Mouse (Mus musculus): ENCODE results near the gene Rab40c.

Rab40c gene

DNA sequence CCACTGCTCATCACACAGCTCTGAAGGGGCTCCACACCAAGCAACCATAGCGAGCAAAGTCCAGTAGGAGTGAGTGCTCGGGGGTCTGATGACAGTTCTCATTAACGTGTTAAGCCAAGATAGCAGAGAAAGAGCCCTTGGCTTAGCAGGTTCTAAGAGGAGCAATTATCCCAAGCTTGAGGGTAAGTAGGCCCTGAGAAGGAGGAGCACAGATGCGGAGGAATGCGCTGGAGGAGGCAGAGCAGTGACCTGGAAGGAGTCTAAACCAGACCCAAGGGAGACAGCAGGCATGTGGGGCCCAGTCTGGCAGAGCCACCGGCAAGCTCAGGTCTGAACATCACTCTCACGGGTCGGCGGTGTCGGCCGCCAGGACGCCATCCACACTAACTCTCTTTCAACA, 23.6 kb downstream of the Rab40c start:
- no peak for DNase-seq (ENCODE audit: low read depth)

DNA sequence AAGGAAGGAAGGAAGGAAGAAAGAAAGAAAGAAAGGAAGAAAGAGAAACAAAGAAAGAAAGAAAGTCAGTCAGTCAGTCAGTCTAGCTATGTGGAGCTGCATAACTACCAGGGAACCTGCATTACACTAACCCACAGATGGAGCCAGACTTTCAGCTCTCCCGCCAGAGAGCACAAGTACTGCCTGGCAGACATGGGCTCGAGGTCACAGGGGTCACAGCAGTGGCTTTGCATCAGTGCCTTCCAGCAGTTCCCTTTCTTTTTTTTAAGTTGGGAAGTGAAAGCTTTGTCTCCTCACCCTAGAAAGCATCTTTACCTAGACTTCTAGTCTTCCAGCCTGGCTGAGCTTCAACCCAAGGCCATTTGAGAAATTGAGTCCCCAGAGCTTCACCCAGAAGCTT, 24.1 kb downstream of the Rab40c start:
- DNase-seq (ENCODE audit: low read depth): no peak

DNA sequence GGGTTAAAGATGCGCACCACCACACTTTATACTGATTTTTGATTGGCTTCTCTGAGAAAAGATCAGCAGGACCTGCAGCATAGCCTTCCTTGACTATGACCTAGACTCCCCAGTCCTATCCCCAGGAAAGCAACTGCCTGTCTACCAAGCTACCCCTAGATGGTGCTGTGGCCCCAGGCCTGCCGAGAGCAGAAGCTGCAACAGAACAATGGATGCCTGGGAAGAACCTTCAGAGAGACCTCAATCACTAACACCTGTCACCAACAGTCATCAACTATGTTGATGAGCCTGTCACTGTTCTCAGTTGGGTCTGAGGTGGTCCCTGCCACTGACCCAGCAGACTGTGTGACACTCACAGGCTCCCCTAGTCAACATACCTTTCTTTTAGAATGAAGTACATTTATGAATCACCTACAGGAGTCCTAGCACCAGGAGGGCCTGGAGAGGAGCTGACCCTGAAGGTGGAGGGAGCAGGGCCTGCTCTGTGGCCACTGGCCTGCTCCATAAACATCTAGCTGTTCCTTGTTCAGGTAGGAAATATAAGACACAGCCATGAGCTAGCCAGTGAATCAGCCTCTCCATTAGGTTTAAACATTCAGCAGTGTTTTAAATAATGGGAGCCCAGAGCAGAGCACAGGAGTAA, 25.4 kb downstream of the Rab40c start:
- DNase-seq (ENCODE audit: low read depth): peak; percentile 82

DNA sequence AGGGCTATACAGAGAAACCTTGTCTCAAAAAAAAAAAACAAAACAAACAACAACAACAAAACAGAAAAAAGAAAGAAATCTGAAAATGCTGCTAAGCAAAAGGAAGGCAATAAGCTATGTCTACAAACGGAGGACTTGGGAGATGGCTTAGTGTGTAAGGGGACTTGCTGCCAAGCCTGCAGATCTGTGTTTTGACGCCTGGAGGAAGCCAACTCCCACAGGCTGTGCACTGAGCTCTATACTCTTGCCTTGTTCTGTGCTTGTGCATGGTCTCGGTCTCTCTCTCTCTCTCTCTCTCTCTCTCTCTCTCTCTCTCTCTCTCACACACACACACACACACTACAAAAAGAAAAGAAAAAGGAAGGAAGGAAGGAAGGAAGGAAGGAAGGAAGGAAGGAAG, 30.7 kb downstream of the Rab40c start:
- no peak for DNase-seq (ENCODE audit: low read depth)

DNA sequence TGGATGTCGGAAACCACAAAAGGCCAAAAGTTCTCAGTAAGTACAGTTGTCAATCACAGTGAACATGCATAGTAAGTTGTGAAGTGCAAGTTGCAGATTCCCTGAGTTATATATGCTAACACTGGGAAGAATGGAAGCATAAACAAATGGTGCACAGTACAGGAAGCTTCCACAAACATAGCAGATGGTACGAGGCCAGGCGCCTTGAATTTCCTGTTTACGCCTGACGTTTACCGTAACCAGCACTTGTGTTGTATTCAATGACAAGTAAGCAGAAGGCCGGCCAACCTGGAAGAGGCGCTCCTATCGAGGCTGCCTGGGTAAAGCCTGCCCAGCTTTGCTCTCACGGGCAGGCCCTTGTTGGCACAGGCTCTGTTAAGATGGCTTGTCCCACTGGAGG, 32.1 kb downstream of the Rab40c start:
- DNase-seq (ENCODE audit: low read depth): no peak

DNA sequence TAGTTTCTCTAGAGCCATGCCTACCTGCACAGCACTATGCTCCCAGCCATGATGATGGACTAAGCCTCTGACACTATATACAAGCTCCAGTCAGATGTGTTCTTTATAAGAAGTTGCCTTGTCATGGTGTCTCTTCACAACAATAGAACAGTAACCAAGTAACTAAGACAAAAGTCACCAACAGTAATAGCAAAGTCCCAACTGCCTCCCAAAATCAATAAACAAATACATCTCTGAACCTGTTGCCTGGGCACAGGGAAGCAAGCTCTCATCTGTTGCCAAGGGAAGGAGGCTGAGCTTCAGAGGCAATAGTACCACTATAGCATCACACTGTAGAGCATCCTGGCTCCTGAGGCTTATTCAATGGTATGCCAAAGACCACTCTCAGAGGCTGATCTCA, 32.7 kb downstream of the Rab40c start:
- no peak for DNase-seq (ENCODE audit: low read depth)

DNA sequence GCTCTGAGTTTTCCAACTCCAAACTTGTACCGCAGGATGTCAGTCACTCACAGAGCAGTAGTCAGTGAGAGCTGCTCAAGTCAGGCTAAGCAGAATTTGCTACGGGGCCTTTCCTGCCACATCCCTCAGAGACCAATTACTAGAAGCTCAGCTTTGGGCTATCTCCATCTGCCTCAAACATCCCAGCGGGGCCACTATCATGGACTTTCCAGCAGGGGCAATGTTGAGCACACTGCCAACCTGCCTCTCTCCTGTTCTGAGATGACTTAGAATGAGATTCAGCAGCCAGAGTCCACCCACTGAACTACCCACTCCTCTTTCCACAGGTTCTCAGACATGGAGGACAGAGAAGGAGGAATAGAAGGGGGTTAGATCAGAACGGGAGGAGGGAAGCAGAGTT, 33.9 kb downstream of the Rab40c start:
- peak; percentile 43 for DNase-seq (ENCODE audit: low read depth)

DNA sequence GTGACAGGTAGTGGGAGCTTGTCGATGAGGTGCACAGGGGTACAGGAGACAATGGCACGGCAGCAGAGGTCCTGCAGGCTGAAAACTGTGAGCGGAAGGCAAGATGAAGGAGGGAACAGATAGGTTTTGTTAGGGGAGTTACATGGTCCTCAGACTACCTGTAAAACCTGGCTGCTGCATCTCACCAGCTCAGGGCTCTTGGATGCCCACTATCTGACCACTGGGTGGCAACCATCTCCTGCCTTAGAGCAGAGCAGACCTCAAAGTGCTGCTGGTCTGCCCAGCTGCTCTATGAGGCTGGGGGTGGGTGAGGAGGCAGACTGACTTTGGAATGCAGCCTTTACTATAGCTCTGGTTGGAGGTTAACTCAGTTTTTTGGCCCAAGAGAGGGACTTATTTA, 35.7 kb downstream of the Rab40c start:
- no peak for DNase-seq (ENCODE audit: low read depth)

DNA sequence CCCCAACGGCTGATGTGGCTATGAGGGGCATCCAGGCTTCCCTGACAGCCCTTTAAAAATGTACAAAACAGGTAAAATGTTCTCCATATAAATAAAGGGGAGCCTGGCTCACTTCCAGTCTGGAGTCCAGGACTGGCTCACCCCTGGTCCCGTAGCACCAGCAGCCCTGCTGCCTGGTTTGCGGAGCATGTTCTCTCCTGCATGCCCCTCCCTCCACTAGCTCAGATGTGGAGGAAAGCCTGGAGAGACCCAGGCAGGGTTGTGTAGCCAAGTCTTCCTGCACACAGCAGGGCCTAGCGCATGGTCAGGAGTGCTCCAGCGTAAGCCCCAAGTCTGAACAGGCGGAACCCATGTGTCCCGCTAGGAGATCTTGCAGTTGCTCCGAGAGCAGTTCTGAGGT, 36.3 kb downstream of the Rab40c start:
- DNase-seq (ENCODE audit: low read depth): no peak

DNA sequence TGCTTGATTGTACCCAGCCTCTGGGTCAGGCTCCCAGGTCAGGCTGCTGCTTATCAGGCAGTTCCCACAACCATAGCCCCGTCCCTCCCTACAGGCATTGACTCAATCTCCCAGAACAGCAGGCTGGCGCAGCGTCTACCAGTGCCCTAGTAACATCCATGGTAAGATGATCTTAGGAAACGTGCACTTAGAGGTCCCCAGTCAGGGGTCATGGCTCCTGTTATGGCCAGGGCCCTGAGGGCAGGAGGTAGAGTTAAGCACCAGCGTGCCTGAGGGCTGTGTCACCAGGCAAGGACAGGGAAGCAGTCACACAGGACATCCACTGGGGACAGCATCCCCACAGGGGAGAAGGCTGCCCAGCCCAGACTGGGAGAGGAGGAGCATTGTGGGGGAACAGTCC, 37.2 kb downstream of the Rab40c start:
- DNase-seq (ENCODE audit: low read depth): no peak

DNA sequence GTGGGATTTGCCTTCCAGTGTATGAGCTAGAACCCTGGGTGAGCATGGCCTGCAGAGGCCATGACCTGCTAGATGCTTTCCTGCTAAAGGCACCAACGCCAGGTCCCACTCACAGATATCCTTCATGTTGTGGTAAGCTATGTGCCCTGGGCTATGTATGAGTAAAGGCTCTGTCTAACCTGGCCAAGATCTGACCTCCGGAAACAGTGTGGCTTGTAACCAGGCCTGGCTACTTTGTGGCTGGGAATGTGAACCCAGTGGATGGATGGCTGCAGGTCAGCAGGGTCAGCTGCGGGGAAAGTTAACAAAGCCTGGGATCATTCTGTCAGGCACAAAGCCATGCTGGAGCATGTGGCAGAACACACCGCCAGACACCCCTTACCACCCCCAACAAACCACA, 37.8 kb downstream of the Rab40c start:
- no peak for DNase-seq (ENCODE audit: low read depth)

DNA sequence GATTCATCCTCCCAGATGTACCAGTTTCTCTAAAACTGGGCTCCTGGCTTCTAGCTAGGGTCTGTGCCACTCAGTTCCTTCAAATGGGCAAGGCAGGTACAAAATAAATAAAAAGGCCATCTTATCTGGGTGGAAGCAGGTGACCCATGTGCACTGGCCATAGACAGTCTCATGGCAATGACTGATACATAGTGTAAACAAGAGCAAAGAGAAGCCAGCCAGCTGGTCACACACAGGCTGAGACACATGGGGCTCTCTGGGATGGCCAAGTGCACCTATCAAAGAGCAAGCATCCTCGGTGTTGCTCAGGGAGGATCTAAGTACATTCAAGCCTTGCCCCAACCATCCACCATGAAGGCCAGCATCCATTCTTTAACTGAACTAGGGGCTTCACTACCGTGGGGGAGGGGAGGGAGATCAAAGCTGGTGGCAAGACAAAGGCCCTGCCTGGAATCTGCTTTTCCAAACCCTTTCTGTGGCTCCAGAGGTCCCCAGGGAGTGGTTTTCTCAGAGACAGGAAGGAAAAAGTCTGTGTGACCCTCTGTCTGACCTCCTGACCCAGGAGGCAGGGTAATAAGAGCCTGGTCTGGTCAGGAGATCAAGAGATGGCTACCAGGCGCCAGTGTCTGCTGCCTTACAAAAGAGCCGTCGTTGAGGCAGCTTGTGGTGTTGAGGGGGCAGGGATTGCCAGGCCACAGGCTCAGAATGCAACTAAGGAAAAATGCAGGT, 38.5 kb downstream of the Rab40c start:
- no peak for DNase-seq (ENCODE audit: low read depth)

DNA sequence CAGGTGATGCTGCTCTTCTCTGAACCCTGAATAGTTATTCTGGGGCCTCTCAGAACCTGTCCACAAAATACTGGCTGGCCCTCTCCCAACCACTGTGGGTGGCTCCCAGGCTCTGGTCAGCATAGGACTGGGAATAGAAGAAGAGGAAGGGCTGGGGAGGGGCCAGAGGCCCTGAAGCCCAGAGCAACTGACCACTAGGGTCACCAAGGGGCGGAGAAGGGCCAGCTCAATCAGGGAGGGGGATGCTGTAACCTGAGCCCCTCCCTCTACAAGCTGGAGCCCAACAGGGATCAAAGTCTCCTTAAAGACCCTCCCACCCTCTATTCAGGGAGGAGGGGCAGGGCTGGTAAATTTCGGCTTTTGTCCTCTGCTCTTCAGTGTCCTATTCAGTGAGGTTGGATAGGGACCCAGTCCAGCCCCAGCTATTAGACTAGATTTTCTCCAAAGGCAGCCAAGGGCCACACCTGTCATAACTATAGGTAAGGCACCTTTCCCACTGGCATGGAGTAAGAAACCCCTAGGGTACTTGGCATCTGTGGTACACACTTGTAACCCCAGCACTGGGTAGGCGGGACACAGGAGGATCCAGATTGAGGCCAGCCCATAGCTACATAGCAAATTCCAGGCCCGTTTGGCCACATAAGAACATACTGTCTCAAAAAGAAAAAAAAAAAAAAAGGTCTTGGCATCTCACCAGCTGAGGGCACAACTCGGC, 39.2 kb downstream of the Rab40c start, which contains the start of gene Wfikkn1:
Gene Wfikkn1 (minus strand): TSS at position 663 of the 715 bp plus-strand sequence.
- no peak for DNase-seq (ENCODE audit: low read depth)

DNA sequence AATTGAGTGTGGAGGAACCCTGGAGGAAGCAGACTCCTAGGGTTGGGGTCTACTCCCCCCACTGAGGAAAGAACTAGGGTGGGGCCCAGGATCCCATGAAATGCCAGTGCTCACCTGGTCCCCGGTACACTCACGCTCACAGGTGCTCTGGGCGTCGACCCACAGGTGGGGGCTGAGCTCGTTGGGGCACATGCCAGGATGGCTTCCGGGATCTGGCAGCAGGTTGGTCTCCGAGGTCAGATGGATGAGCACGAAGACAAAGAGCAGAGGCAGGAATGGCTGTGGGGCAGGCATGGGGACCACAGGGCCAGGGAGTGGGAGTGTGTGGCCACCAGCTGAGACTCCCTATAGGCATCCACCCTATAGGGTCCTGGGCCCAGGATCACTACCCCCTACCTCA, 39.8 kb downstream of the Rab40c start:
- no peak for DNase-seq (ENCODE audit: low read depth)

DNA sequence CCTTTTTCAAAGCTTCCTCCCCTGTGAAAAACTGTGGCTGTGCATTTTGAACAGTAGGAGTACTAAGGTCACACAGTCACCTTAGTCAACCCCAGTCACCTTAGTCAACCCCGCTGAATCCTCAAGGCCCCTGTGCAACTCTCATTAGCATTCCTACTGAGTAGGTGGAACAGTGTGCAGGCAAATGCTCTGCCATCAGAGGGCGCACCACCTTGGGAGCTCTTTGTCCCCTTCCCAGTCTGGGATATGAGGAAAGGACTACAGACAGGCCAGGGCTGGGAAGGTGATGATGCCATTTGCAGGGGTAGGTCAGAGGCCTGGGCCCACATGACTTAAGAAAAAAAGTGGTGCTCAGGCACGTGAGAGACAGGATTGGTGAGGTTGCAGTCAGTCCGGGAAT, 40.3 kb downstream of the Rab40c start:
- no peak for DNase-seq (ENCODE audit: low read depth)

DNA sequence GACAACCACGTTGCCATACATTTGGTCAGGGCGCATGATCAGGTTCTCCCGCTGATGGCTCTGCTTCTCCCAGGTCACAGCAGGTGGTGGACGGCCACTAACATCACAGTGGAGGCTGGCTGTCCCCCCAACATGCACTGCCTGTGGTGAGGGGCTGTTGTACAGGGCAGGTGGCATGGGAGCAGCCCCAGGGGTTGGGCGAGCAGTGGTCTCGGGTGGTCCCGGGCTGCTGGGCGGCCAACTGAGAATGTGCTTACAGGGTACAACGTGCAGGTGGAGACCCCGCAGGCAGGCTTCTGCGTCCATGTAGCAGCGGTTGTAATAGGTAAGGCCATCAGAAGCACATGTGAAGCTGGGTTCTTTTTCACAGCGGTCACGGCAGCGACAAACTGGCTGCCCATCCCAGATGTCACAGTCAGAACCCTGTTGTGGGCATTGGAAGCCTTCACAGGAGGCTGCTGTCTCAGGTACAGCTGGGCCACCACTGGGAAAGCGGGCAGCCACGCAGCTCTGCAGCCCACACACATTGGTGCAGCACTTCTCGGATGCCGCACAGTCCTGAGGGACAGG, 40.8 kb downstream of the Rab40c start:
- DNase-seq (ENCODE audit: low read depth): no peak

DNA sequence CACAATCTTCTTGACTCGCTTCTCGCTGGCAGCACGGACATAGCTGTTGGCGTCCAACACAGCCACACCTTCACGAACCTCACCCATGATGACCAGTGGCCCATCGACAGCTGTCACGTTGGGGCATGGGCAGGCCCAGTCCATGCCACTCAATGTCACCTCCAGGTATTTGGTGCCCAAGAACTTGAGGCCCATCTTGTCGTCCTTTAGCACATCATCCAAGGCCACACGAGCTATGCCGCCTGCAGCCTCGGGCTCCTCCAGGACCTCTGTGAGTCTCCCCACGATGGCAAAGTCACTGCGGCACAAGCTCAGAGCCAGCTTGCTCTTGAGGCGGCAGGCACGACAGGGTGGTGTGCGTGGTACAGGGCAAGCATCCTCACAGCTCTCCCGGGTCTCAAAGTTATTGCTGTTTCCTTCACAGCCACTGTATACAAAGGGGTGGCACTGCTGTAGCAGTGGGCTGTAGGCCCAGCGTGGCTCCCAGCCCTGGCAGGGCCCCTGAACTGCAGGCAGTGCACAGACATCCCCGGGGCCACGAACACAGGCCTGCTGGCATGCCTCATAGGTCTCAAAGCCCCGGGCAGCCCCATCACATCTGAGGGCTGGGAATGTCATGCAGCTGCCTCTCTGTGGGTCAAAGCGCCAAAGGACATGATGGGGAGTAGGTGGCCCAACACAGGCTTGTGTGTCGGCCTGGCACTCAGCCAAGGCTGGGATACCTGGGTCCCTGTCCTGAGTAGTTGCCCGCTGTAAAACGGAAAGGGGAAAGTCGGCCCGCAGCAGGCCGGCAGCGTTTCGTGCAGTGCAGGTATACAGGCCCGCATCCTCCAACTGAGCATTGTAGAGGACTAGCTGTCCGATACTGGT, 41.6 kb downstream of the Rab40c start:
- no peak for DNase-seq (ENCODE audit: low read depth)

DNA sequence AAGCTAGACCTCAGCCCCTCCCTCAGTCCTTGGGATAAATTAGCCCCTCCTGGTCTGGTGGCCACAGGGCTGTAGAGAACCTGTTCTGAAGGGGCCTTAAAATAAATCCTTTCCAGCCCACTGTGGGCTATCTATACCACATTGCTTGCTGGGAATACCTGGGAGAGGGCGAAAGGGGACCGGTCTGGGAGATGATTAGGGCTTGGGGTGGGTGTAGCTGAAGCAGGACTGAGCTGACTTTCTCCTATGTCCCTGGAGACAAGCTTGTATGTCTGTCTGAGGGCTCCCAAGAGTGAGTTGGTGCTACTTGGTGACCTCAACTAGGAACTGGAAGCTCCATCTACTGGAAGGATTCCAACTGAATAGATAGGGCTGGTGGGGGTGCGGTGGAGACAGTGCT, 42.5 kb downstream of the Rab40c start:
- DNase-seq (ENCODE audit: low read depth): no peak

DNA sequence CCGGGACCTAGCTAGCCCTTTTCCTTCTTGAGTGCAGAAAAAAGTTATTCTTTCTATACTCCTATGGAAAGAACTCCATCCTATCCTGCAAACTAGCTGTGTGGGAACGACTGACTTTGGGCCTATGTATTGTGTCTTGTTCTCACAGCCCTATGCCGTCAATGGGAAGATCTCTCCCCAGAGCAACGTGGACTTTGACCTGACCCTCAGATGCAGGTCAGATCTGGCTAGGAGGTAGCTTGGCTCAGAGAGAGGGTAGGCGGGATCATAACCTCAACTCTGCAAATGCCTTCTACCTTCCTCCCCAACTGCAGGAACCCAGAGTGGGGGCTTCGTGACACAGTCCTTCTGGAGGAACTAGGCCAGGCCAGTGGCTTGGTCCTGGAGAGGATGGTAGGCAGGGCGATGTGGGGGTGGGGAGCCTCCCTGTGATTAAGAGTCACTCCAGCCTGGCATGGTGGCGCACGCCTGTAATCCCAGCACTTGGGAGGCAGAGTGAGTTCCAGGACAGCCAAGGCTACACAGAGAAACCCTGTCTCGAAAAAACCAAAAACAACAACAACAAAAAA, 43.1 kb downstream of the Rab40c start:
- DNase-seq (ENCODE audit: low read depth): no peak

DNA sequence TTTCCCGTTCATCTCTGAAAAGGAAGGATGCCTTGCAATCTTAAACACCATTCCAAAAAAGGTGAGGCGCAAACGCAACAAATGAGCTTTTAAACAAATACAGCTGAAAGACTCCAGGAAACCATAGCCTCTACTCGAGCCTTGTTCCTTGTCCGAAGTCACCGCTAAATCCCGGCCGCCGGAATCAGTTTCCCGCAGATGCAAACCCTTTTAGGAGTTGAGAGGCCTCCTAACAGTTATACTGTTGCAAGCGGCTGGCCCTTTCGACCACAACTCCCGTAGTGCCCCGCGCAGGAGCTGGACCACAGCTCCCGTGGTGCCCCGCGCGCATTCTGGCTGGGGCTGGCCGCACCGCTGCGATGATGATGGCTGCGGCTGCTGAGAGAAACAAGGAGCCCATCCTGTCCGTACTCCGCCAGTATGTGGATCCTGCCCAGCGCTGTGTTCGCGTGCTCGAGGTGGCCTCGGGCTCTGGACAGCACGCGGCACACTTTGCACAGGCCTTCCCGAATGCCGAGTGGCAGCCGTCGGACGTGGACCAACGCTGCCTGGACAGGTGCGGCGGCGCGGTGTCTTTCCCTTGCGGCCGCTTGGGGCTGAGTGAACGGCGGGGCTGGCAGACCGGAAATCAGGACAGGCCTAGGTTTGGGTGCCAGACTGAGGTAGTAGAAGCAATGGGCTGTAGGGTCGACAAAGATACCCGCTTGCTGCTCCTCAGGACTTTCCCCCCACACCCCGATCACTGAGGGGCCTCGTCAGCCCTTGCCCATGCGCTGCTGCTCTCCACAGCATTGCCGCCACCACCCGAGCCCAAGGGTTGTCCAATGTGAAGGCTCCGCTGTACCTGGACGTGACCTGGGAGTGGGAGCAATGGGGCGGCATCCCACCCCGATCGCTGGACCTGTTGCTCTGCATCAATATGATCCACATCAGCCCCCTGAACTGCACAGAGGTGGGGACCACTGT, 44.1 kb downstream of the Rab40c start:
- peak; percentile 88 for DNase-seq (ENCODE audit: low read depth)

Measured in naive thymus-derived CD4-positive, alpha-beta T cell, adult 2 months (primary cell).